8 mouse cellular contexts compared by ENCODE assay signal in genomic region chr14:26534757-26535479, GRCm38 (mm10). TPM values are rescaled to one million over a fixed set of nuclear protein-coding genes. Genes with fewer than 3 reads are reported as not detected.
DNase-seq lines count a peak whose midpoint lies in the region; ATAC-seq and TF ChIP-seq lines count a peak whose summit lies in the region.

Slmap (minus strand) TSS chr14:26534931.

- H3K4me1 ChIP-seq in embryonic facial prominence, embryonic 14.5 days (ENCODE audit: control insufficient read depth, insufficient read depth, low read length), result peaks cover 24% of the 10 kb centered on the region
- peaks cover 5% of the 10 kb centered on the region for H3K4me1 ChIP-seq in heart, adult 2 months (ENCODE audit: control insufficient read depth, insufficient read depth, low read length)
- H3K4me1 ChIP-seq in limb, embryonic 13.5 days, result peaks cover 31% of the 10 kb centered on the region
- peaks cover 31% of the 10 kb centered on the region for H3K4me1 ChIP-seq in midbrain, embryonic 16.5 days (ENCODE audit: control insufficient read depth, insufficient read depth, low read length)

- no peaks in the 10 kb centered on the region for H3K27me3 ChIP-seq in embryonic facial prominence, embryonic 14.5 days (replicated peaks; ENCODE audit: control insufficient read depth, insufficient read depth, low read length)
- no peaks in the 10 kb centered on the region for H3K27me3 ChIP-seq in heart, adult 2 months (ENCODE audit: control insufficient read depth, insufficient read depth, low read length)
- no peaks in the 10 kb centered on the region for H3K27me3 ChIP-seq in limb, embryonic 13.5 days
- H3K27me3 ChIP-seq in midbrain, embryonic 16.5 days (ENCODE audit: control insufficient read depth, insufficient read depth, low read depth, low read length), result no peaks in the 10 kb centered on the region

- intact Hi-C loops in heart, adult 2 months (cut with DNase I), result loop anchor here (1.0 to 5.0 kb wide), 3 partner anchors 44 to 132 kb away; partner anchors contain the start of genes Arf4 and Pde12

- TF ChIP-seq POLR2A in heart, adult 2 months (IDR thresholded peaks at IDR 0.05; ENCODE audit: insufficient read depth, low read depth, low read length), result peak; percentile 80

- peak; percentile 96 for DNase-seq in 3T3-L1 (ENCODE audit: low read depth, low spot score)
- peak; percentile 91 to 98 for DNase-seq in adrenal gland, postnatal 4 days (ENCODE audit: low spot score in 2 of 2)
- peak; percentile 100 for DNase-seq in embryonic facial prominence, embryonic 14.5 days (ENCODE audit: low spot score)
- peak; percentile 99 for DNase-seq in heart, adult 2 months
- DNase-seq in kidney, adult 8-10 months, result peak; percentile 99 to 100
- peak; percentile 99 for DNase-seq in spleen, postnatal 10 days (ENCODE audit: low spot score in 2 of 2)

- no peaks in the 10 kb centered on the region for H3K9me3 ChIP-seq in embryonic facial prominence, embryonic 14.5 days (ENCODE audit: control insufficient read depth, low read length)
- no peaks in the 10 kb centered on the region for H3K9me3 ChIP-seq in limb, embryonic 13.5 days
- H3K9me3 ChIP-seq in midbrain, embryonic 16.5 days (replicated peaks; ENCODE audit: control insufficient read depth, low read length, poor library complexity, severe bottlenecking), result no peaks in the 10 kb centered on the region

- peak within 1 kb of the TSS; percentile 86 for H3K4me3 ChIP-seq in embryonic facial prominence, embryonic 14.5 days (ENCODE audit: low read depth, low read length)
- H3K4me3 ChIP-seq in heart, adult 2 months, result peak within 1 kb of the TSS; percentile 88
- H3K4me3 ChIP-seq in limb, embryonic 13.5 days, result peak within 1 kb of the TSS; percentile 96
- peak within 1 kb of the TSS; percentile 99 for H3K4me3 ChIP-seq in midbrain, embryonic 16.5 days (ENCODE audit: low read depth, low read length)

- H3K27ac ChIP-seq in embryonic facial prominence, embryonic 14.5 days (replicated peaks; ENCODE audit: low read depth, low read length), result peak within 1 kb of the TSS; percentile 68
- H3K27ac ChIP-seq in heart, adult 2 months, result peak within 1 kb of the TSS; percentile 93
- H3K27ac ChIP-seq in limb, embryonic 13.5 days, result peak within 1 kb of the TSS; percentile 83
- H3K27ac ChIP-seq in midbrain, embryonic 16.5 days (ENCODE audit: low read length), result peak within 1 kb of the TSS; percentile 90

- 0 out of 2 replicates have a peak, but pooled peaks have one; percentile 6 for TF ChIP-seq CTCF in heart, adult 2 months (IDR thresholded peaks at IDR 0.05)

- peak; percentile 97 for ATAC-seq in embryonic facial prominence, embryonic 14.5 days (ENCODE audit: low read depth)
- peak; percentile 95 for ATAC-seq in limb, embryonic 13.5 days (ENCODE audit: low FRiP score, low read depth)
- peak; percentile 95 for ATAC-seq in midbrain, embryonic 16.5 days

- H3K79me2 ChIP-seq in heart, adult 2 months (replicated peaks; ENCODE audit: control insufficient read depth, insufficient read depth, low read length), result peaks cover 7% of the 10 kb centered on the region

- H3K36me3 ChIP-seq in embryonic facial prominence, embryonic 14.5 days (ENCODE audit: control insufficient read depth, insufficient read depth, low read length), result 0 out of 2 replicates have a peak, but pooled peaks cover 4% of the 10 kb centered on the region
- H3K36me3 ChIP-seq in heart, adult 2 months (ENCODE audit: control insufficient read depth, insufficient read depth, low read length), result peaks cover 13% of the 10 kb centered on the region
- H3K36me3 ChIP-seq in limb, embryonic 13.5 days, result no peaks in the 10 kb centered on the region
- H3K36me3 ChIP-seq in midbrain, embryonic 16.5 days (ENCODE audit: control insufficient read depth, insufficient read depth, low read length), result no peaks in the 10 kb centered on the region

- H3K4me2 ChIP-seq in embryonic facial prominence, embryonic 14.5 days (ENCODE audit: low read depth, low read length), result peak within 1 kb of the TSS; percentile 69
- peak within 1 kb of the TSS; percentile 90 for H3K4me2 ChIP-seq in limb, embryonic 13.5 days (replicated peaks)
- peak within 1 kb of the TSS; percentile 83 for H3K4me2 ChIP-seq in midbrain, embryonic 16.5 days (ENCODE audit: low read length)

- TF ChIP-seq EP300 in heart, adult 2 months (IDR thresholded peaks at IDR 0.05; ENCODE audit: insufficient read depth, low read depth, low read length), result peak; percentile 88

- H3K9ac ChIP-seq in embryonic facial prominence, embryonic 14.5 days (ENCODE audit: low read depth, low read length), result peak within 1 kb of the TSS; percentile 86
- peak within 1 kb of the TSS; percentile 99 for H3K9ac ChIP-seq in heart, adult 2 months (ENCODE audit: low read depth, low read length)
- H3K9ac ChIP-seq in limb, embryonic 13.5 days, result peak within 1 kb of the TSS; percentile 96
- peak within 1 kb of the TSS; percentile 87 for H3K9ac ChIP-seq in midbrain, embryonic 16.5 days (ENCODE audit: low read depth, low read length)

- WGBS in embryonic facial prominence, embryonic 14.5 days, result 20% methylated on average over 22 of the region's 33 CpGs
- 13% methylated on average over 30 of the region's 33 CpGs for WGBS in heart, adult 2 months
- WGBS in limb, embryonic 13.5 days, result 14% methylated on average over 28 of the region's 33 CpGs
- 13% methylated on average over 31 of the region's 33 CpGs for WGBS in midbrain, embryonic 16.5 days

RNA-seq across cellular contexts. Expression of gene Slmap, which starts in this region (rescaled TPM):
- total RNA-seq in adrenal gland, postnatal 4 days (2021), result 10 to 100 TPM; 74.0 to 79.3 TPM
- polyA plus RNA-seq in embryonic facial prominence, embryonic 14.5 days (2014; fragmentation: Nextera tagmentation; extraction: Ambion mirVana), result 28.0 and 28.9 TPM in 2 replicates
- 100 to 1,000 TPM; 249 to 283 TPM for total RNA-seq in heart, adult 2 months (2021)
- 32.7 and 59.1 TPM in 2 replicates for polyA plus RNA-seq in heart, adult 2 months (2012; rRNA removed)
- polyA plus RNA-seq in limb, embryonic 13.5 days (2015; fragmentation: Nextera tagmentation; extraction: Ambion mirVana), result 15.3 and 16.4 TPM in 2 replicates
- 11.3 and 13.6 TPM in 2 replicates for polyA plus RNA-seq in midbrain, embryonic 16.5 days (2015; fragmentation: Nextera tagmentation; extraction: Ambion mirVana)

Comparison
In these comparisons a context has a peak if more than half of its experiments do, and no peak if none do; other contexts are left out.
1. Peak in every context shown above with its lines: DNase-seq, ATAC-seq, H3K4me3 ChIP-seq and H3K27ac ChIP-seq.